Mouse (Mus musculus) cerebellum, adult 2 months (tissue): ENCODE measurements around the gene Prkag2.

Experiments
- CTCF ChIP-seq: fragments of 200-500 bp; IDR thresholded peaks from 2 replicates; pipeline ENCODE4 v1.5.1; 2011; ENCODE audit warnings: low read depth, mild to moderate bottlenecking, control low read depth, low read length, moderate library complexity, borderline replicate concordance; ENCODE audit not compliant: insufficient read depth
- POLR2A ChIP-seq: fragments of 200-500 bp; IDR thresholded peaks from 2 replicates; pipeline ENCODE4 v1.6.1; 2011; ENCODE audit warnings: low read length, control low read depth, borderline replicate concordance; ENCODE audit not compliant: insufficient read depth

DNA sequence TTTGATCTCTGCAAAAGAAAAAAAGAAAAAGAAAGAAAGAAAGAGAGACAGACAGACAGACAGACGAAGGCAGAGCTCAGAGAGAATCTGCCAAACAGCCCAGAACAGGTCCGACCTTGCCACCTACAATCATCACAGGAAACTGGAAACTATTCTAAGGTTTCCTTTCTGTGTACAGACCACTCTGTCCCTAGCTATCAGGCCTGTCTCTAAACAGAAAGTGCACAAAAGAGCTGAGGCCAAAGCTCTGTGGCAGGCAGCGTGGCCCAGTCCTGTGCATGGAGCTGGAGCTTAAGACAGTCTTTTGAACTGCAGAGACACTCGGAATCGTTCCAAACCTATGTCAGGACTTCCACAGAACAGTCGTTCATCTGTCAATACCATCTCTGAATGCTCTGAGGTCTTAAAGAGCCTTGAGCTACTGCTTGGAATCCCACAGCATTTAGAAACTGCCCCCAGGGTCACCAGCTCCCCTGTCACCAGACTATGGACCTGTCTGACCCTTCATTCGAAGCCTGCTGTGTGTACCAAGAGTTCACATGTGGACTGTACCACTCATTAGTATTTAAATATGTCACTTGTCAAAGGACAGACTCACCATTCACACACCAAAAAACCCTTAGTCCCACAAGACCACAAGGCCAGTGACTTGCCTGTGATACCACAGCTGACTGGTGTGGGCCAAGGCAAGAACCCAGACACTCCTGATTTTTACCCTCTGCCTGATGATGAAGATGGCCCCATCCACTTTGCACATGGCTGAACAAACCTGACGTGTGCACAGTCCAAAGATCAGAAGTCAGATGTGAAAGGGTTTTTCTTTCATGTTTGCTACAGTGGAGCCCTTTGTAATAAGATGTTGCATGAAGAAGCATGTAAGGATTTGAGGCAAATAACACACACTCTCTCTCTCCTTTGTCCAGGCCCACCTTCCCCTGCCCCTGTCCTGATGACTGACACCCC is 35.9 kb downstream of the Prkag2 start:
- TF ChIP-seq CTCF, result no peak
- no peak for TF ChIP-seq POLR2A
